ENCODE assay signal across 9 mouse cellular contexts in the genomic region with DNA sequence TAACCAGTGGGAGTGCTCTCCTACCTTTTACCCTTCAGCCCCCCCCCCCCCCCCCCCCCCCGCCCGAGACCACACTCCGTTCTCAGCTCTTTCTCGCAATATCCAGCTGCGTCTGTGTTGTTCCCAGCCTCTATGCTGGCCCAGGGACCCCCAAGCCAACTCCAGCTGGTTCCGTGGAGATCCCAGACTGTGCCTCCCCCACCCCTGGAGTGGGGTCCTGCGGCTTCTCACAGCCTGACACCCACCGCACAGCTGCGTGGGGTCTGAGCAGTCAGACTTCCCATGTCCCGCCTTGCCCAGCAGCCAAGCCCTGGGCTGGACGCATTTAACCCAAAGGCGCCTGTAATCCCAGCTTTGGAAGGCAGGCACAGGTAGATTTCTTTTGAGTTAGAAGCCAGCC. TPM values are rescaled to one million over a fixed set of nuclear protein-coding genes. Genes with fewer than 3 reads are reported as not detected.
DNase-seq lines count a peak whose midpoint lies in the region; ATAC-seq and TF ChIP-seq lines count a peak whose summit lies in the region.
"Had no signal": no experiment of that assay in that cellular context is flagged by ENCODE, and none has a peak within 500 bp of the region (broad histone marks: within the 10 kb centered on the region; RNA-seq: fewer than 3 reads in every experiment).

No protein-coding gene starts in this region.

- ATAC-seq in forebrain, embryonic 11.5 days (replicated peaks; ENCODE audit: low FRiP score): peak; percentile 51
- ATAC-seq in liver, embryonic 11.5 days (replicated peaks; ENCODE audit: low FRiP score): peak; percentile 45; the same call in 1 of the 2 replicates

- TF ChIP-seq CTCF in ES-Bruce4 (IDR thresholded peaks at IDR 0.05; ENCODE audit: low read depth, low read length): no peak

- WGBS in forebrain, embryonic 11.5 days: 23% methylated on average over 7 of the region's 12 CpGs
- 40% methylated on average over 7 of the region's 12 CpGs for WGBS in liver, embryonic 11.5 days

- no peak for TF ChIP-seq EP300 in ES-Bruce4 (IDR thresholded peaks at IDR 0.05; ENCODE audit: insufficient read depth, low read depth, low read length)

- H3K27me3 ChIP-seq in ES-Bruce4 (ENCODE audit: control insufficient read depth, insufficient read depth, low read length, poor library complexity, severe bottlenecking): no peaks in the 10 kb centered on the region
- H3K27me3 ChIP-seq in forebrain, embryonic 11.5 days (ENCODE audit: control insufficient read depth, insufficient read depth, low read length): no peaks in the 10 kb centered on the region
- H3K27me3 ChIP-seq in liver, embryonic 11.5 days (replicated peaks; ENCODE audit: control insufficient read depth, insufficient read depth, low read length): no peaks in the 10 kb centered on the region

- no peaks in the 10 kb centered on the region for H3K36me3 ChIP-seq in ES-Bruce4 (ENCODE audit: control insufficient read depth, insufficient read depth, low read length, poor library complexity, severe bottlenecking)
- no peaks in the 10 kb centered on the region for H3K36me3 ChIP-seq in forebrain, embryonic 11.5 days (ENCODE audit: control insufficient read depth, insufficient read depth, low read length)
- H3K36me3 ChIP-seq in liver, embryonic 11.5 days (ENCODE audit: control insufficient read depth, insufficient read depth, low read length): no peaks in the 10 kb centered on the region
- H3K36me3 ChIP-seq: G1E had no signal

- TF ChIP-seq POLR2A in ES-Bruce4 (IDR thresholded peaks at IDR 0.05; ENCODE audit: insufficient read depth, low read length): no peak

- intact Hi-C loops in heart, postnatal 10 days (cut with DNase I): no loop called here

- H3K4me3 ChIP-seq in ES-Bruce4 (ENCODE audit: low read depth, low read length): peak overlapping the region; percentile 81
- H3K4me3 ChIP-seq in forebrain, embryonic 11.5 days (ENCODE audit: low read depth, low read length): peak overlapping the region; percentile 16; the same call in 1 of the 2 replicates
- H3K4me3 ChIP-seq in liver, embryonic 11.5 days (ENCODE audit: low read depth, low read length): peak overlapping the region; percentile 43

- H3K27ac ChIP-seq in ES-Bruce4 (ENCODE audit: insufficient read depth, low read length): no peak overlapping the region
- no peak overlapping the region for H3K27ac ChIP-seq in forebrain, embryonic 11.5 days (ENCODE audit: low read depth, low read length)
- no peak overlapping the region for H3K27ac ChIP-seq in liver, embryonic 11.5 days (ENCODE audit: low read depth, low read length)

- peak overlapping the region; percentile 46 for H3K9ac ChIP-seq in ES-Bruce4 (ENCODE audit: low read depth, poor library complexity, severe bottlenecking)
- H3K9ac ChIP-seq in forebrain, embryonic 11.5 days (ENCODE audit: low read length): no peak overlapping the region; the same call in 1 of the 2 replicates
- 0 out of 2 replicates have a peak overlapping the region, but pooled peaks have one; percentile 34 for H3K9ac ChIP-seq in liver, embryonic 11.5 days (ENCODE audit: low read depth, low read length)

- peak overlapping the region; percentile 44 for H3K4me2 ChIP-seq in forebrain, embryonic 11.5 days (ENCODE audit: low read depth, low read length, severe bottlenecking)
- peak overlapping the region; percentile 67 for H3K4me2 ChIP-seq in liver, embryonic 11.5 days

- no peaks in the 10 kb centered on the region for H3K4me1 ChIP-seq in ES-Bruce4 (ENCODE audit: control insufficient read depth, insufficient read depth, low read length)
- no peaks in the 10 kb centered on the region for H3K4me1 ChIP-seq in forebrain, embryonic 11.5 days (replicated peaks; ENCODE audit: control insufficient read depth, insufficient read depth, low read length)
- H3K4me1 ChIP-seq in liver, embryonic 11.5 days (replicated peaks; ENCODE audit: control insufficient read depth, insufficient read depth, low read length): peaks cover 6% of the 10 kb centered on the region; the same call in 1 of the 2 replicates

- peak; percentile 87 for DNase-seq in heart, adult 11 months
- no peak for DNase-seq in heart, postnatal 10 days
- no peak for DNase-seq in forebrain, embryonic 11.5 days (ENCODE audit: low spot score)
- DNase-seq in liver, embryonic 11.5 days (ENCODE audit: low spot score): no peak
- no peak for DNase-seq in ovary, postnatal 14 days (ENCODE audit: low spot score)
- DNase-seq in frontal cortex, postnatal 36 days (ENCODE audit: low spot score in 2 of 2): no peak
- DNase-seq in left cerebral cortex, adult 9 months (ENCODE audit: low spot score in 2 of 2): no peak

- no peaks in the 10 kb centered on the region for H3K9me3 ChIP-seq in ES-Bruce4 (replicated peaks; ENCODE audit: control insufficient read depth, insufficient read depth, low read length, poor library complexity, severe bottlenecking)
- no peaks in the 10 kb centered on the region for H3K9me3 ChIP-seq in forebrain, embryonic 11.5 days (ENCODE audit: control insufficient read depth, low read length)
- H3K9me3 ChIP-seq in liver, embryonic 11.5 days (ENCODE audit: control insufficient read depth, low read length): no peaks in the 10 kb centered on the region
- H3K9me3 ChIP-seq: G1E had no signal

RNA-seq across cellular contexts. Expression of a gene that starts 15.5 kb away (rescaled TPM):
- total RNA-seq in heart, postnatal 10 days (2021): 10 to 100 TPM; 31.2 to 39.1 TPM
- 50.4 and 59.0 TPM in 2 replicates for polyA plus RNA-seq in ES-Bruce4 (2011; ENCODE audit: insufficient read depth, insufficient read length, low read depth, missing spikeins)
- 167 and 179 TPM in 2 replicates for polyA plus RNA-seq in forebrain, embryonic 11.5 days (2014; fragmentation: Nextera tagmentation; extraction: Ambion mirVana)
- polyA plus RNA-seq in liver, embryonic 11.5 days (2014; fragmentation: Nextera tagmentation; extraction: Ambion mirVana): 172 and 175 TPM in 2 replicates

RNA-seq across cellular contexts. Expression of a gene that starts 49.2 kb away (rescaled TPM):
- total RNA-seq in heart, postnatal 10 days (2021): 1 to 10 TPM; 7.8 to 9.6 TPM
- 12.8 and 13.9 TPM in 2 replicates for polyA plus RNA-seq in ES-Bruce4 (2011; ENCODE audit: insufficient read depth, insufficient read length, low read depth, missing spikeins)
- 16.5 and 17.5 TPM in 2 replicates for polyA plus RNA-seq in forebrain, embryonic 11.5 days (2014; fragmentation: Nextera tagmentation; extraction: Ambion mirVana)
- 9.1 and 9.2 TPM in 2 replicates for polyA plus RNA-seq in liver, embryonic 11.5 days (2014; fragmentation: Nextera tagmentation; extraction: Ambion mirVana)

Comparison
In these comparisons a context has a peak if more than half of its experiments do, and no peak if none do; other contexts are left out.
1. H3K4me3 ChIP-seq: peak in every context shown above with its lines; median percentile 81 in ES-Bruce4; 43 in liver, embryonic 11.5 days; 16 in forebrain, embryonic 11.5 days.